Mouse (Mus musculus): ENCODE data around the gene Palld. TPM values are rescaled to one million over a fixed set of nuclear protein-coding genes. Genes with fewer than 3 reads are reported as not detected.

The Palld gene
- polyA plus RNA-seq, 1 experiment from 2014 or later = 123 TPM

GRCm38 (mm10) chr8:61573179-61573937 lies 329.1 kb downstream of the Palld start:
- Histone ChIP-seq H3K27ac (no peak overlapping the region), H3K9me3 (no peaks in the 10 kb centered on the region), H3K4me2 (no peak overlapping the region), H3K4me3 (no peak overlapping the region), H3K36me3 (no peaks in the 10 kb centered on the region), H3K27me3 (no peaks in the 10 kb centered on the region), H3K4me1 (peaks cover 17% of the 10 kb centered on the region), H3K9ac (no peak overlapping the region)
- 72% methylated on average over 8 of the region's 8 CpGs for WGBS
- ATAC-seq (ENCODE audit: insufficient number of reproducible peaks, low FRiP score, low TSS enrichment, low read depth) = no peak

- Histone ChIP-seq H3K4me1 (peaks cover 17% of the 10 kb centered on the region), H3K9me3 (no peaks in the 10 kb centered on the region), H3K4me3 (no peak overlapping the region), H3K27me3 (no peaks in the 10 kb centered on the region), H3K9ac (no peak overlapping the region), H3K4me2 (no peak overlapping the region), H3K36me3 (peaks cover 2% of the 10 kb centered on the region; the same call in 1 of the 2 replicates), H3K27ac (no peak overlapping the region)
- ATAC-seq (ENCODE audit: insufficient number of reproducible peaks, low FRiP score, low TSS enrichment, low read depth) = no peak
- 88% methylated on average over 6 of the region's 6 CpGs for WGBS
These were observed 329.8 kb downstream of the Palld start for GRCm38 (mm10) chr8:61572697-61573096.

- no peak overlapping the region for H3K4me3 ChIP-seq
- H3K36me3 ChIP-seq = peaks cover 2% of the 10 kb centered on the region; the same call in 1 of the 2 replicates
- H3K27ac ChIP-seq = no peak overlapping the region
- no peak overlapping the region for H3K4me2 ChIP-seq
- no peak for ATAC-seq (ENCODE audit: insufficient number of reproducible peaks, low FRiP score, low TSS enrichment, low read depth)
- 95% methylated on average over 2 of the region's 2 CpGs for WGBS
- peaks cover 17% of the 10 kb centered on the region for H3K4me1 ChIP-seq
- H3K27me3 ChIP-seq = no peaks in the 10 kb centered on the region
- H3K9ac ChIP-seq = no peak overlapping the region
- H3K9me3 ChIP-seq = no peaks in the 10 kb centered on the region
These were observed 331.9 kb downstream of the Palld start for GRCm38 (mm10) chr8:61570637-61571036.

- ATAC-seq (ENCODE audit: insufficient number of reproducible peaks, low FRiP score, low TSS enrichment, low read depth) = no peak
These were observed 332.8 kb downstream of the Palld start for GRCm38 (mm10) chr8:61569721-61570120.

GRCm38 (mm10) chr8:61569211-61569610 lies 333.3 kb downstream of the Palld start:
- H3K27me3 ChIP-seq = no peaks in the 10 kb centered on the region
- no peak for ATAC-seq (ENCODE audit: insufficient number of reproducible peaks, low FRiP score, low TSS enrichment, low read depth)

More at GRCm38 (mm10) chr8:61569721-61570120, 332.8 kb downstream of the Palld start:
- H3K4me3 ChIP-seq = no peak overlapping the region
- 39% methylated on average over 4 of the region's 4 CpGs for WGBS
- no peaks in the 10 kb centered on the region for H3K9me3 ChIP-seq
- H3K4me2 ChIP-seq = no peak overlapping the region
- H3K36me3 ChIP-seq = peaks cover 2% of the 10 kb centered on the region; the same call in 1 of the 2 replicates
- peak overlapping the region; percentile 48 for H3K27ac ChIP-seq
- no peak overlapping the region for H3K9ac ChIP-seq
- H3K4me1 ChIP-seq = peaks cover 17% of the 10 kb centered on the region
- H3K27me3 ChIP-seq = no peaks in the 10 kb centered on the region

GRCm38 (mm10) chr8:61563378-61563777 lies 339.1 kb downstream of the Palld start:
- peaks cover 2% of the 10 kb centered on the region; the same call in 1 of the 2 replicates for H3K36me3 ChIP-seq
- WGBS = 73% methylated on average over 4 of the region's 4 CpGs
- H3K9me3 ChIP-seq = no peaks in the 10 kb centered on the region
- peaks cover 9% of the 10 kb centered on the region for H3K4me1 ChIP-seq
- no peak overlapping the region for H3K27ac ChIP-seq
- H3K27me3 ChIP-seq = no peaks in the 10 kb centered on the region
- H3K9ac ChIP-seq = no peak overlapping the region
- H3K4me3 ChIP-seq = no peak overlapping the region
- ATAC-seq (ENCODE audit: insufficient number of reproducible peaks, low FRiP score, low TSS enrichment, low read depth) = no peak
- no peak overlapping the region for H3K4me2 ChIP-seq

More at GRCm38 (mm10) chr8:61569211-61569610, 333.3 kb downstream of the Palld start:
- Histone ChIP-seq H3K9ac (no peak overlapping the region), H3K4me2 (no peak overlapping the region), H3K4me1 (peaks cover 17% of the 10 kb centered on the region), H3K9me3 (no peaks in the 10 kb centered on the region), H3K27ac (peak overlapping the region; percentile 48; the same call in 1 of the 2 replicates), H3K4me3 (no peak overlapping the region), H3K36me3 (peaks cover 2% of the 10 kb centered on the region; the same call in 1 of the 2 replicates)

GRCm38 (mm10) chr8:61562626-61563025 lies 339.9 kb downstream of the Palld start:
- Histone ChIP-seq H3K9ac (no peak overlapping the region), H3K27ac (no peak overlapping the region), H3K27me3 (no peaks in the 10 kb centered on the region), H3K36me3 (no peaks in the 10 kb centered on the region), H3K4me2 (no peak overlapping the region), H3K4me1 (peaks cover 9% of the 10 kb centered on the region), H3K4me3 (no peak overlapping the region), H3K9me3 (no peaks in the 10 kb centered on the region)
- WGBS = 88% methylated on average over 4 of the region's 4 CpGs
- no peak for ATAC-seq (ENCODE audit: insufficient number of reproducible peaks, low FRiP score, low TSS enrichment, low read depth)

GRCm38 (mm10) chr8:61561220-61561619 lies 341.3 kb downstream of the Palld start:
- 93% methylated on average over 5 of the region's 5 CpGs for WGBS
- H3K4me3 ChIP-seq = no peak overlapping the region
- H3K27ac ChIP-seq = no peak overlapping the region
- H3K4me2 ChIP-seq = no peak overlapping the region
- no peak for ATAC-seq (ENCODE audit: insufficient number of reproducible peaks, low FRiP score, low TSS enrichment, low read depth)
- H3K9ac ChIP-seq = no peak overlapping the region
- H3K36me3 ChIP-seq = no peaks in the 10 kb centered on the region
- no peaks in the 10 kb centered on the region for H3K9me3 ChIP-seq
- H3K27me3 ChIP-seq = no peaks in the 10 kb centered on the region
- peaks cover 9% of the 10 kb centered on the region for H3K4me1 ChIP-seq

- no peak for ATAC-seq (ENCODE audit: insufficient number of reproducible peaks, low FRiP score, low TSS enrichment, low read depth)
These were observed 342.5 kb downstream of the Palld start for GRCm38 (mm10) chr8:61559979-61560378.

GRCm38 (mm10) chr8:61559450-61559849 lies 343.0 kb downstream of the Palld start:
- H3K9ac ChIP-seq = no peak overlapping the region
- no peak overlapping the region for H3K27ac ChIP-seq
- H3K9me3 ChIP-seq = no peaks in the 10 kb centered on the region
- no peak for ATAC-seq (ENCODE audit: insufficient number of reproducible peaks, low FRiP score, low TSS enrichment, low read depth)
- H3K4me1 ChIP-seq = peaks cover 9% of the 10 kb centered on the region
- H3K4me2 ChIP-seq = no peak overlapping the region
- H3K4me3 ChIP-seq = no peak overlapping the region
- H3K36me3 ChIP-seq = no peaks in the 10 kb centered on the region
- 80% methylated on average over 5 of the region's 5 CpGs for WGBS
- H3K27me3 ChIP-seq = no peaks in the 10 kb centered on the region

More at GRCm38 (mm10) chr8:61559979-61560378, 342.5 kb downstream of the Palld start:
- Histone ChIP-seq H3K9me3 (no peaks in the 10 kb centered on the region), H3K4me3 (no peak overlapping the region), H3K4me1 (peaks cover 9% of the 10 kb centered on the region), H3K27ac (0 out of 2 replicates have a peak overlapping the region, but pooled peaks have one; percentile 0), H3K9ac (no peak overlapping the region), H3K27me3 (no peaks in the 10 kb centered on the region), H3K4me2 (no peak overlapping the region), H3K36me3 (no peaks in the 10 kb centered on the region)
- 82% methylated on average over 4 of the region's 4 CpGs for WGBS

GRCm38 (mm10) chr8:61558051-61558846 lies 344.2 kb downstream of the Palld start:
- no peaks in the 10 kb centered on the region for H3K9me3 ChIP-seq
- 82% methylated on average over 12 of the region's 12 CpGs for WGBS
- no peak overlapping the region for H3K4me3 ChIP-seq
- H3K27ac ChIP-seq = no peak overlapping the region
- H3K27me3 ChIP-seq = no peaks in the 10 kb centered on the region
- H3K4me2 ChIP-seq = no peak overlapping the region
- no peak overlapping the region for H3K9ac ChIP-seq
- peaks cover 9% of the 10 kb centered on the region for H3K4me1 ChIP-seq
- no peak for ATAC-seq (ENCODE audit: insufficient number of reproducible peaks, low FRiP score, low TSS enrichment, low read depth)
- no peaks in the 10 kb centered on the region for H3K36me3 ChIP-seq

- Histone ChIP-seq H3K27me3 (no peaks in the 10 kb centered on the region), H3K4me3 (no peak overlapping the region), H3K27ac (no peak overlapping the region), H3K4me2 (no peak overlapping the region), H3K9ac (no peak overlapping the region), H3K4me1 (peaks cover 11% of the 10 kb centered on the region), H3K9me3 (no peaks in the 10 kb centered on the region), H3K36me3 (no peaks in the 10 kb centered on the region)
- no peak for ATAC-seq (ENCODE audit: insufficient number of reproducible peaks, low FRiP score, low TSS enrichment, low read depth)
These were observed 345.5 kb downstream of the Palld start for GRCm38 (mm10) chr8:61557036-61557435.

Data from limb, embryonic 15.5 days (tissue).